Mouse (Mus musculus) embryonic facial prominence, embryonic 11.5 days (tissue): ENCODE results near the gene Ddx3x. TPM values are rescaled to one million over a fixed set of nuclear protein-coding genes. Genes with fewer than 3 reads are reported as not detected.
"Not testable (repeated sequence)": the region's sequence is repeated elsewhere in the genome, so short reads cannot be mapped to it uniquely, and the experiment has no call there.

Experiments used
- ATAC-seq: fragments of 200-750 bp; cut with Nextera tagmentation; replicated peaks from 2 replicates; pipeline ENCODE4 v1.8.0; 2017; ENCODE audit warnings: low read depth; ENCODE audit not compliant: insufficient number of reproducible peaks, low FRiP score, low TSS enrichment
- DNase-seq: peaks from one replicate; pipeline ENCODE4 v3.0.0-alpha.2; 2015; ENCODE audit warnings: low spot score
- H3K27ac ChIP-seq: fragments of 300-500 bp; sonication (generic); replicated peaks from 2 replicates; pipeline ENCODE4 v1.5.1; 2014; ENCODE audit warnings: mild to moderate bottlenecking, low read depth, low read length, control low read depth
- H3K27me3 ChIP-seq: fragments of 300-500 bp; sonication (generic); 2 replicates; pipeline ENCODE4 v1.6.1; 2014; ENCODE audit warnings: mild to moderate bottlenecking, low read length, moderate library complexity, mixed read lengths; ENCODE audit not compliant: control insufficient read depth, insufficient read depth
- H3K36me3 ChIP-seq: fragments of 300-500 bp; sonication (generic); replicated peaks from 2 replicates; pipeline ENCODE4 v1.6.1; 2014; ENCODE audit warnings: low read depth, mild to moderate bottlenecking, low read length, moderate library complexity, mixed read lengths; ENCODE audit not compliant: control insufficient read depth, insufficient read depth
- H3K4me1 ChIP-seq: fragments of 300-500 bp; sonication (generic); 2 replicates; pipeline ENCODE4 v1.6.1; 2014; ENCODE audit warnings: low read length, mixed read lengths; ENCODE audit not compliant: control insufficient read depth, insufficient read depth
- H3K4me2 ChIP-seq: fragments of 300-500 bp; sonication (generic); 2 replicates; pipeline ENCODE4 v1.6.1; 2014; ENCODE audit warnings: low read depth, mild to moderate bottlenecking, control low read depth, low read length, moderate library complexity
- H3K4me3 ChIP-seq: fragments of 300-500 bp; sonication (generic); 2 replicates; pipeline ENCODE4 v1.5.1; 2014; ENCODE audit warnings: low read depth, low read length, control low read depth
- H3K9ac ChIP-seq: fragments of 300-500 bp; sonication (generic); replicated peaks from 2 replicates; pipeline ENCODE4 v1.6.1; 2014; ENCODE audit warnings: mild to moderate bottlenecking, control low read depth, low read length
- H3K9me3 ChIP-seq: fragments of 300-500 bp; sonication (generic); replicated peaks from 2 replicates; pipeline ENCODE4 v1.6.1; 2016; ENCODE audit warnings: mild to moderate bottlenecking, low read length, inconsistent platforms, mixed read lengths; ENCODE audit not compliant: control insufficient read depth
- WGBS: fragments of 180-500 bp; shearing (Covaris S2); extraction: QIAGEN DNeasy Blood & Tissue Kit; methylation state at CpG from one replicate; pipeline ENCODE4 v1.1.7; 2014; 5-methylcytosine and 5-hydroxymethylcytosine counted together
- polyA plus RNA-seq: library from polyadenylated mRNA; unstranded; fragments of >200 nt; fragmentation: Nextera tagmentation; extraction: Ambion mirVana; gene quantifications from 2 replicates; pipeline ENCODE4 v1.2.1, GENCODE M21; 2014

Ddx3x gene
- polyA plus RNA-seq, 1 experiment from 2014 or later = 219 TPM

GRCm38 (mm10) chrX:13285772-13286171 lies 5.0 kb downstream of the Ddx3x start:
- WGBS = 90% methylated on average over 4 of the region's 4 CpGs
- Histone ChIP-seq H3K9me3 (no peaks in the 10 kb centered on the region), H3K36me3 (peaks cover 3% of the 10 kb centered on the region), H3K9ac (no peak overlapping the region), H3K27ac (no peak overlapping the region), H3K4me2 (no peak overlapping the region), H3K4me1 (no peaks in the 10 kb centered on the region), H3K27me3 (no peaks in the 10 kb centered on the region), H3K4me3 (no peak overlapping the region)
- ATAC-seq = no peak
- DNase-seq = no peak

GRCm38 (mm10) chrX:13294505-13295228 lies 13.9 kb downstream of the Ddx3x start:
- no peak overlapping the region for H3K9ac ChIP-seq
- no peaks in the 10 kb centered on the region for H3K4me1 ChIP-seq
- WGBS = 49% methylated on average over 6 of the region's 6 CpGs
- H3K27me3 ChIP-seq = no peaks in the 10 kb centered on the region
- H3K27ac ChIP-seq = no peak overlapping the region
- peaks cover 6% of the 10 kb centered on the region; the same call in 1 of the 2 replicates for H3K36me3 ChIP-seq
- no peak for DNase-seq
- no peak for ATAC-seq
- H3K4me3 ChIP-seq = no peak overlapping the region
- H3K4me2 ChIP-seq = no peak overlapping the region
- no peaks in the 10 kb centered on the region for H3K9me3 ChIP-seq

GRCm38 (mm10) chrX:13295229-13295571 lies 14.4 kb downstream of the Ddx3x start:
- no peak for DNase-seq
- ATAC-seq = 0 out of 2 replicates have a peak, but pooled peaks have one; percentile 18
- no peaks in the 10 kb centered on the region for H3K27me3 ChIP-seq
- no peak overlapping the region for H3K27ac ChIP-seq
- H3K4me3 ChIP-seq = no peak overlapping the region
- no peak overlapping the region for H3K9ac ChIP-seq
- no peaks in the 10 kb centered on the region for H3K9me3 ChIP-seq
- H3K4me2 ChIP-seq = no peak overlapping the region
- peaks cover 6% of the 10 kb centered on the region; the same call in 1 of the 2 replicates for H3K36me3 ChIP-seq
- H3K4me1 ChIP-seq = no peaks in the 10 kb centered on the region

- H3K4me2 ChIP-seq, H3K4me3 ChIP-seq, H3K36me3 ChIP-seq, H3K27ac ChIP-seq, H3K9me3 ChIP-seq, H3K4me1 ChIP-seq, ATAC-seq, H3K27me3 ChIP-seq, DNase-seq, H3K9ac ChIP-seq: not testable (repeated sequence)
- WGBS = 29% methylated on average over 4 of the region's 4 CpGs
Observed at GRCm38 (mm10) chrX:13296241-13296640, 15.5 kb downstream of the Ddx3x start.

- no peaks in the 10 kb centered on the region for H3K9me3 ChIP-seq
- WGBS = 75% methylated on average over 3 of the region's 3 CpGs
- no peaks in the 10 kb centered on the region for H3K4me1 ChIP-seq
- no peak overlapping the region for H3K4me2 ChIP-seq
- no peaks in the 10 kb centered on the region for H3K36me3 ChIP-seq
- no peak overlapping the region for H3K4me3 ChIP-seq
- no peak overlapping the region for H3K27ac ChIP-seq
- no peak overlapping the region for H3K9ac ChIP-seq
- H3K27me3 ChIP-seq = no peaks in the 10 kb centered on the region
- DNase-seq (no peak), ATAC-seq (no peak)
Observed at GRCm38 (mm10) chrX:13306190-13306589, 25.4 kb downstream of the Ddx3x start.

- WGBS = 76% methylated on average over 4 of the region's 4 CpGs
- no peaks in the 10 kb centered on the region for H3K36me3 ChIP-seq
- no peak overlapping the region for H3K9ac ChIP-seq
- H3K27ac ChIP-seq = no peak overlapping the region
- H3K9me3 ChIP-seq = no peaks in the 10 kb centered on the region
- ATAC-seq (no peak), DNase-seq (no peak)
- no peaks in the 10 kb centered on the region for H3K4me1 ChIP-seq
- no peaks in the 10 kb centered on the region for H3K27me3 ChIP-seq
- no peak overlapping the region for H3K4me3 ChIP-seq
- no peak overlapping the region for H3K4me2 ChIP-seq
Observed at GRCm38 (mm10) chrX:13311396-13311795, 30.6 kb downstream of the Ddx3x start.

- Histone ChIP-seq H3K27me3 (no peaks in the 10 kb centered on the region), H3K27ac (no peak overlapping the region), H3K36me3 (no peaks in the 10 kb centered on the region), H3K4me3 (no peak overlapping the region), H3K9me3 (no peaks in the 10 kb centered on the region), H3K9ac (no peak overlapping the region), H3K4me2 (no peak overlapping the region), H3K4me1 (no peaks in the 10 kb centered on the region)
- ATAC-seq = no peak
- DNase-seq = no peak
- whole genome bisulfite sequencing = 86% methylated on average over 7 of the region's 7 CpGs
Observed at GRCm38 (mm10) chrX:13329611-13330010, 48.8 kb downstream of the Ddx3x start.
